Mouse (Mus musculus) intestine, embryonic 14.5 days (tissue): ENCODE data around the gene Ssrp1. TPM values are rescaled to one million over a fixed set of nuclear protein-coding genes. Genes with fewer than 3 reads are reported as not detected.

Source experiments
- ATAC-seq: fragments of 200-750 bp; cut with Nextera tagmentation; replicated peaks from 2 replicates; pipeline ENCODE4 v1.8.0; 2017; ENCODE audit warnings: low read depth, moderate number of reproducible peaks, moderate TSS enrichment, moderate library complexity; ENCODE audit not compliant: low FRiP score, low TSS enrichment
- DNase-seq: peaks from one replicate; pipeline ENCODE4 v3.0.0-alpha.2; 2018; ENCODE audit warnings: low spot score
- H3K27ac ChIP-seq: fragments of 300-500 bp; sonication (generic); 2 replicates; pipeline ENCODE4 v1.5.1; 2014; ENCODE audit warnings: low read depth, mild to moderate bottlenecking, control low read depth
- H3K27me3 ChIP-seq: fragments of 300-500 bp; sonication (generic); replicated peaks from 2 replicates; pipeline ENCODE4 v1.6.1; 2014; ENCODE audit warnings: low read length, control low read depth; ENCODE audit not compliant: control insufficient read depth, insufficient read depth
- H3K36me3 ChIP-seq: fragments of 300-500 bp; sonication (generic); 2 replicates; pipeline ENCODE4 v1.6.1; 2014; ENCODE audit warnings: low read length, control low read depth; ENCODE audit not compliant: control insufficient read depth, insufficient read depth
- H3K4me1 ChIP-seq: fragments of 300-500 bp; sonication (generic); replicated peaks from 2 replicates; pipeline ENCODE4 v1.6.1; 2014; ENCODE audit warnings: low read length, control low read depth, mixed read lengths; ENCODE audit not compliant: control insufficient read depth, insufficient read depth
- H3K4me2 ChIP-seq: fragments of 300-500 bp; sonication (generic); 2 replicates; pipeline ENCODE4 v1.6.1; 2014; ENCODE audit warnings: low read length
- H3K4me3 ChIP-seq: fragments of 300-500 bp; sonication (generic); 2 replicates; pipeline ENCODE4 v1.5.1; 2014; ENCODE audit warnings: low read depth, low read length, control low read depth, mixed read lengths
- H3K9ac ChIP-seq: fragments of 300-500 bp; sonication (generic); 2 replicates; pipeline ENCODE4 v1.6.1; 2014; ENCODE audit warnings: mild to moderate bottlenecking, low read length
- H3K9me3 ChIP-seq: fragments of 300-500 bp; sonication (generic); 2 replicates; pipeline ENCODE4 v1.6.1; 2016; ENCODE audit warnings: low read length, control low read depth; ENCODE audit not compliant: control insufficient read depth
- WGBS: fragments of 180-500 bp; shearing (Covaris S2); extraction: QIAGEN DNeasy Blood & Tissue Kit; methylation state at CpG from one replicate; pipeline ENCODE4 v1.1.7; 2014; 5-methylcytosine and 5-hydroxymethylcytosine counted together
- polyA plus RNA-seq: library from polyadenylated mRNA; unstranded; fragments of >200 nt; fragmentation: Nextera tagmentation; extraction: Ambion mirVana; gene quantifications from 2 replicates; pipeline ENCODE4 v1.2.1, GENCODE M21; 2014

Ssrp1 gene
- polyA plus RNA-seq = 308 and 334 TPM in 2 replicates

- Histone ChIP-seq H3K36me3 (peaks cover 37% of the 10 kb centered on the region), H3K9me3 (no peaks in the 10 kb centered on the region), H3K4me3 (peak within 1 kb of the TSS; percentile 55), H3K27ac (peak within 1 kb of the TSS; percentile 68), H3K4me2 (peak within 1 kb of the TSS; percentile 73), H3K27me3 (no peaks in the 10 kb centered on the region), H3K4me1 (peaks cover 9% of the 10 kb centered on the region), H3K9ac (peak within 1 kb of the TSS; percentile 83)
- ATAC-seq (peak; percentile 97), DNase-seq (peak; percentile 95)
- under 1% methylated on average over 63 of the region's 66 CpGs for WGBS
These were observed at the start of gene Ssrp1, which contains the start of gene P2rx3 for GRCm38 (mm10) chr2:85037047-85038026. Gene Ssrp1, plus strand, starts transcription at chr2:85037234. Gene P2rx3, minus strand, starts transcription at chr2:85037462.

GRCm38 (mm10) chr2:84987930-84988329 lies 49.1 kb upstream of the Ssrp1 start, which contains the start of gene Prg3:
Gene Prg3, plus strand, starts transcription at chr2:84988215.
- Histone ChIP-seq H3K9me3 (no peaks in the 10 kb centered on the region), H3K27ac (no peak within 1 kb of the TSS), H3K9ac (no peak within 1 kb of the TSS), H3K4me1 (no peaks in the 10 kb centered on the region), H3K27me3 (no peaks in the 10 kb centered on the region), H3K4me2 (no peak within 1 kb of the TSS), H3K36me3 (no peaks in the 10 kb centered on the region), H3K4me3 (no peak within 1 kb of the TSS)
- no peak for ATAC-seq
- no peak for DNase-seq
- 83% methylated on average over 1 of the region's 1 CpGs for WGBS

GRCm38 (mm10) chr2:84996376-84996775 lies 40.7 kb upstream of the Ssrp1 start:
- ATAC-seq (no peak), DNase-seq (peak; percentile 20)
- 90% methylated on average over 2 of the region's 2 CpGs for WGBS
- no peak overlapping the region for H3K27ac ChIP-seq
- no peak overlapping the region for H3K4me2 ChIP-seq
- no peaks in the 10 kb centered on the region for H3K4me1 ChIP-seq
- H3K27me3 ChIP-seq = no peaks in the 10 kb centered on the region
- H3K36me3 ChIP-seq = no peaks in the 10 kb centered on the region
- H3K4me3 ChIP-seq = no peak overlapping the region
- no peaks in the 10 kb centered on the region for H3K9me3 ChIP-seq
- no peak overlapping the region for H3K9ac ChIP-seq

GRCm38 (mm10) chr2:84999486-85000181 lies 37.4 kb upstream of the Ssrp1 start:
- ATAC-seq (no peak), DNase-seq (no peak)
- Histone ChIP-seq H3K36me3 (no peaks in the 10 kb centered on the region), H3K9me3 (no peaks in the 10 kb centered on the region), H3K27ac (peak overlapping the region; percentile 41; the same call in 1 of the 2 replicates), H3K9ac (no peak overlapping the region), H3K4me1 (no peaks in the 10 kb centered on the region), H3K27me3 (no peaks in the 10 kb centered on the region), H3K4me2 (no peak overlapping the region), H3K4me3 (no peak overlapping the region)
- WGBS = 77% methylated on average over 3 of the region's 3 CpGs

GRCm38 (mm10) chr2:85001497-85001896 lies 35.5 kb upstream of the Ssrp1 start:
- H3K9ac ChIP-seq = no peak overlapping the region
- no peaks in the 10 kb centered on the region for H3K9me3 ChIP-seq
- no peaks in the 10 kb centered on the region for H3K27me3 ChIP-seq
- no peaks in the 10 kb centered on the region for H3K36me3 ChIP-seq
- H3K4me3 ChIP-seq = no peak overlapping the region
- H3K4me1 ChIP-seq = no peaks in the 10 kb centered on the region
- H3K4me2 ChIP-seq = no peak overlapping the region
- H3K27ac ChIP-seq = no peak overlapping the region
- DNase-seq (no peak), ATAC-seq (0 out of 2 replicates have a peak, but pooled peaks have one; percentile 16)
- 67% methylated on average over 13 of the region's 13 CpGs for WGBS

- Histone ChIP-seq H3K27me3 (no peaks in the 10 kb centered on the region), H3K9ac (no peak overlapping the region), H3K9me3 (no peaks in the 10 kb centered on the region), H3K36me3 (no peaks in the 10 kb centered on the region), H3K27ac (no peak overlapping the region), H3K4me3 (no peak overlapping the region), H3K4me1 (no peaks in the 10 kb centered on the region), H3K4me2 (no peak overlapping the region)
- no peak for ATAC-seq
- no peak for DNase-seq
- WGBS = 56% methylated on average over 8 of the region's 8 CpGs
These were observed 34.5 kb upstream of the Ssrp1 start for GRCm38 (mm10) chr2:85002575-85002974.

- ATAC-seq (no peak), DNase-seq (no peak)
- Histone ChIP-seq H3K9ac (no peak overlapping the region), H3K9me3 (no peaks in the 10 kb centered on the region), H3K36me3 (no peaks in the 10 kb centered on the region), H3K4me1 (no peaks in the 10 kb centered on the region), H3K4me2 (no peak overlapping the region), H3K4me3 (no peak overlapping the region), H3K27me3 (no peaks in the 10 kb centered on the region), H3K27ac (no peak overlapping the region)
- WGBS = 82% methylated on average over 4 of the region's 4 CpGs
These were observed 32.7 kb upstream of the Ssrp1 start for GRCm38 (mm10) chr2:85004341-85004740.

GRCm38 (mm10) chr2:85006600-85006999 lies 30.4 kb upstream of the Ssrp1 start:
- WGBS = 73% methylated on average over 7 of the region's 7 CpGs
- ATAC-seq = no peak
- DNase-seq = no peak
- H3K4me3 ChIP-seq = no peak overlapping the region
- no peaks in the 10 kb centered on the region for H3K36me3 ChIP-seq
- H3K9ac ChIP-seq = no peak overlapping the region
- no peaks in the 10 kb centered on the region for H3K27me3 ChIP-seq
- H3K4me1 ChIP-seq = peaks cover 4% of the 10 kb centered on the region; the same call in 1 of the 2 replicates
- no peak overlapping the region for H3K4me2 ChIP-seq
- no peaks in the 10 kb centered on the region for H3K9me3 ChIP-seq
- H3K27ac ChIP-seq = no peak overlapping the region
